Mouse (Mus musculus): ENCODE measurements around the gene Fabp6.

GRCm38 (mm10) chr11:43586324-43587090 is 14.8 kb downstream of the Fabp6 start, which contains the start of gene 4933415A04Rik:
- TF ChIP-seq POLR2A (IDR thresholded peaks at IDR 0.05; ENCODE audit: borderline replicate concordance, control insufficient read depth, low read depth, low read length) (no peak), CTCF (IDR thresholded peaks at IDR 0.05; ENCODE audit: control insufficient read depth, insufficient read depth, low read length) (peak; percentile 40)
